Mouse (Mus musculus) ES-Bruce4 (cell line): ENCODE data around the gene Rsph9.

Experiments used
- CTCF ChIP-seq: IDR thresholded peaks from one replicate; pipeline ENCODE4 v1.8.1; 2011; ENCODE audit warnings: low read depth, low read length
- EP300 ChIP-seq: IDR thresholded peaks from 2 replicates; pipeline ENCODE4 v1.6.1; 2011; ENCODE audit warnings: low read depth, low read length; ENCODE audit not compliant: insufficient read depth
- POLR2A ChIP-seq: IDR thresholded peaks from one replicate; pipeline ENCODE4 v1.8.1; 2011; ENCODE audit warnings: low read length; ENCODE audit not compliant: insufficient read depth

- TF ChIP-seq CTCF: peak; percentile 60
- TF ChIP-seq EP300: no peak
- no peak for TF ChIP-seq POLR2A
Measured at GRCm38 (mm10) chr17:46170538-46170937, 26.5 kb upstream of the Rsph9 start.
